Mouse (Mus musculus): Measurements from ENCODE around the gene Sarm1. TPM values are rescaled to one million over a fixed set of nuclear protein-coding genes. Genes with fewer than 3 reads are reported as not detected.

Sarm1 gene
- polyA plus RNA-seq, 1 experiment, result 0.97 TPM

DNA sequence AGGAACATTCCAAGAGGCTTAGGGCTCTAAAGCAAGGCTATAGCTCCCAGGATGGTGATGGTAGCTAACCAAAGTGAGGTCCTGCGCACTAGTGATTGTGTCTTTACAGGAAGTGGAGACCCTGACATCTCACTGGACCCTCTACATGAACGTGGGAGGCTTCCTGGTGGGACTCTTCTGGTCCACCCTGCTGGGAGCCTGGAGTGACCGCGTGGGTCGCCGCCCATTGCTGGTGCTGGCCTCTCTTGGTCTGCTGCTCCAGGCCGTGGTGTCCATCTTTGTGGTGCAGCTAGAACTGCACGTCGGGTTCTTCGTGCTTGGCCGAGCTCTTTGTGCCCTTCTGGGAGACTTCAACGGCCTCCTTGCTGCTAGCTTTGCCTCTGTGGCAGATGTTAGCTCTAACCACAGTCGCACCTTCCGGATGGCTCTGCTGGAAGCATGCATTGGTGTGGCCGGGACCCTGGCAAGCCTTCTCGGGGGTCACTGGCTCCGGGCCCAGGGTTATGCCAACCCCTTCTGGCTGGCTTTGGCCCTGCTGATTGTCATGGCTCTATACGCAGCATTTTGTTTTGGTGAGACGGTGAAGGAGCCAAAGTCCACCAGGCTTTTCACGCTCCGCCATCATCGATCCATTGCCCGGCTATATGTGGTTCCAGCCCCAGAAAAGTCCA is 31.2 kb downstream of the Sarm1 start:
- Histone ChIP-seq H3K4me3 (ENCODE audit: insufficient read depth, low read length) (peak overlapping the region; percentile 72), H3K4me1 (ENCODE audit: control insufficient read depth, insufficient read depth, low read length) (peaks cover 3% of the 10 kb centered on the region; the same call in 1 of the 2 replicates), H3K27ac (ENCODE audit: insufficient read depth, low read length) (no peak overlapping the region)
- TF ChIP-seq CTCF (IDR thresholded peaks at IDR 0.05; ENCODE audit: borderline replicate concordance, insufficient read depth, low read length) (no peak), POLR2A (IDR thresholded peaks at IDR 0.05; ENCODE audit: low read depth, low read length) (no peak)

DNA sequence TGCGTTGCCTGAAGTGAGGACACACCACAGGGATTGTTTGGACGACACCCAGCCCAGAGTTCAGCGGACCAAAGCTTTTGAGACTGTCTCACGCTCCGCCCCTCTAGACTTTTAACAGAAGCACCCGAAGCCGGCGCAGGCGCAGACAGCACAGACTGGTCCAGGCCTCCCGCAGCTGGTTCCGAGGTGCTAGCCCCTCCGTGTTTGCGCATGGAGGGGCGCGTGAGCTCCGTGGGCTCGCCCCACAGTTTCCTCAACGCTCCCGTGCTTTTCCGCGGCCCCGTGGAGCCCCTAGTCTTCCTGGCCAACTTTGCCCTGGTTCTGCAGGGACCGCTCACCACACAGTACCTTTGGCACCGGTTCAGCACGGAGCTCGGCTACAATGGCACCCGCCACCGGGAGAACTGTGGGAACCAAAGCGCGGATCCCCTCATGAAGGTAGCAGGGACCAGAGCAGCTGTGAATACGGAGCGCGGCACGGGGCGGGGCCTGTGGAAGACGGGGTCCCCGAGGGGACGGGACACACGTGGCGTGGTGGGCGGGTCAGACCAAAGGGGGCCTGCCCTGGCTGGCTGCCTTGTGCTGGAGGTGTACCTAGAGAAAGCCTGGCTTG is 31.9 kb downstream of the Sarm1 start, which contains the start of gene Slc46a1:
Gene Slc46a1, plus strand, starts transcription at position 130 of the 613 bp plus-strand sequence.
- Histone ChIP-seq H3K4me3 (ENCODE audit: insufficient read depth, low read length) (peak within 1 kb of the TSS; percentile 72), H3K4me1 (ENCODE audit: control insufficient read depth, insufficient read depth, low read length) (peaks cover 3% of the 10 kb centered on the region; the same call in 1 of the 2 replicates), H3K27ac (ENCODE audit: insufficient read depth, low read length) (peak within 1 kb of the TSS; percentile 62)
- no peak for TF ChIP-seq CTCF (IDR thresholded peaks at IDR 0.05; ENCODE audit: borderline replicate concordance, insufficient read depth, low read length)
- peak; percentile 64 for TF ChIP-seq POLR2A (IDR thresholded peaks at IDR 0.05; ENCODE audit: low read depth, low read length)

DNA sequence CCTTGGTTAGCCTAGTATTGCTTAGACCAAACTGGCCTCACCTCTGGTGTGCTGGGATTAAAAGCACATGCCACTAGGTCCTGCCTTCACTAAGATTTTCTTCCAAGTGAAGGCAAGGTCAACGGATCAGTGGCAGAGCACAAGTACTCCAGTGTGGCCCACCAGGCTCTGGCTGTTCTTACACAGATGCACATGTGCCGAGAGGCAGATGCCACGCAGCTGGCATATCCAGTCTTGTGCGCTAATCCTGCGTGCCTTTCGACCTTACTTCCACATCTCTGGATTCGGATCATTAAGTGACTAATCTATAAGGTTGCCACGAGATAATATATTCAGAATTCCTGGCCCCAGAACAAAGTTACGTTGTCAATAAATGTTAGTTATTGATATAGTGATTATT is 32.4 kb downstream of the Sarm1 start:
- Histone ChIP-seq H3K4me1 (ENCODE audit: control insufficient read depth, insufficient read depth, low read length) (peaks cover 3% of the 10 kb centered on the region; the same call in 1 of the 2 replicates), H3K27ac (ENCODE audit: insufficient read depth, low read length) (no peak overlapping the region), H3K4me3 (ENCODE audit: insufficient read depth, low read length) (no peak overlapping the region; the same call in 1 of the 2 replicates)
- no peak for TF ChIP-seq CTCF (IDR thresholded peaks at IDR 0.05; ENCODE audit: borderline replicate concordance, insufficient read depth, low read length)
- TF ChIP-seq POLR2A (IDR thresholded peaks at IDR 0.05; ENCODE audit: low read depth, low read length), result no peak

DNA sequence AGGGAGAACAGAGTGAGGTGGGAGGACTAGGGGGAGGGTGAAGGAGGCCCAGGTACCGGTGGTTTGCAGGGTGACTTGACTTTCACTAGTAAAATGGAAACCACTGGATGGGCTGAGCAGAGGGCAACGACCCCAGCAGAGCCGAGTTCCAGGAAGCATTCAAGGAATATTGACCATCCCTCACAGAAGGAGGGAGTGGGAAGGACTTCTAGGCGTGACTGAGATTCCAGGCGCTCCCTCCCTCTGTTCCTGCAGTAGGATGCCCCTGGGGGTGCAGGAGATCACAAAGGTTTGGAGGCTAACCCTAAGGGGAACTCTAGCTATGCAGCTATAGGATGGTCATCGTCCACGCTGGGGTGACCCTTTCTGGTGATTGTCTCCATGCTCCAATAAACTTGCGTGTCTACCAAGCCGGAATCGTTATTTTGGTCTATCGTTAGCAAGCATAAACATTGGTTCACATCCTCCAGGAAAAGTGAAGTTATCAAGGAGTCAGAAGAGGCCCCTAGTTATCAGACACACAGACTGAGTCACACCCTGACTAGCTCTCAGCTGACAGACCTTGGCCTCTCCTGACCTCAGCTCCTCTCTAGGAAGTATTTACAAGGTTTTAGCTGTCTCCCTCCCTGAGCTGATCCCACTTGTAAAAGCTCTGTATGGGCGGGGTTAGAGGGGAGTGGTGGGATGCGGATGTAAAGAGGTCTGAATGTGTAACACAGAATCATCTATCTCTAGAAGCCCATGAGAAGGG is 34.1 kb downstream of the Sarm1 start:
- no peak overlapping the region for H3K27ac ChIP-seq (ENCODE audit: insufficient read depth, low read length)
- H3K4me1 ChIP-seq (ENCODE audit: control insufficient read depth, insufficient read depth, low read length), result peaks cover 3% of the 10 kb centered on the region; the same call in 1 of the 2 replicates
- TF ChIP-seq POLR2A (IDR thresholded peaks at IDR 0.05; ENCODE audit: low read depth, low read length), result no peak
- TF ChIP-seq CTCF (IDR thresholded peaks at IDR 0.05; ENCODE audit: borderline replicate concordance, insufficient read depth, low read length), result no peak
- H3K4me3 ChIP-seq (ENCODE audit: insufficient read depth, low read length), result no peak overlapping the region

DNA sequence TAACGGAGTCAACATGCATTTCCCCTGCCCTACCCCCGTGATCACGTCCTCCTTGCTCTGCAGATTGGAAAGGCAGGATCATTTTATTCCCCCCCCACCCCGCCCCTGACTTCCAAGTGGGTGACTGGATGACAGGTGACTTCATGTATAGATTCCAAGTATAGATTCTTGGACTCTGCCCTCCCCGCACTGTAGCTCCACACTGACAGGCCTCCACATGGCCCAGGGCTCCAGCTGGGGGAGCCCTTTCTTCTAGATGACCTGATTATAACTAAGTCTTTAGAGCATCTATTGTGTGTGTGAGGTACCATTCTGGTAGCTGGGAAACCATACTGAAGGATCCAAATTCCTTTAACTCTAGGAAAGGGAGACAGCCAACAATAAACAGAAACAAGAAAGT is 34.9 kb downstream of the Sarm1 start:
- Histone ChIP-seq H3K4me1 (ENCODE audit: control insufficient read depth, insufficient read depth, low read length) (peaks cover 3% of the 10 kb centered on the region; the same call in 1 of the 2 replicates), H3K27ac (ENCODE audit: insufficient read depth, low read length) (no peak overlapping the region), H3K4me3 (ENCODE audit: insufficient read depth, low read length) (no peak overlapping the region)
- TF ChIP-seq CTCF (IDR thresholded peaks at IDR 0.05; ENCODE audit: borderline replicate concordance, insufficient read depth, low read length) (no peak), POLR2A (IDR thresholded peaks at IDR 0.05; ENCODE audit: low read depth, low read length) (no peak)

DNA sequence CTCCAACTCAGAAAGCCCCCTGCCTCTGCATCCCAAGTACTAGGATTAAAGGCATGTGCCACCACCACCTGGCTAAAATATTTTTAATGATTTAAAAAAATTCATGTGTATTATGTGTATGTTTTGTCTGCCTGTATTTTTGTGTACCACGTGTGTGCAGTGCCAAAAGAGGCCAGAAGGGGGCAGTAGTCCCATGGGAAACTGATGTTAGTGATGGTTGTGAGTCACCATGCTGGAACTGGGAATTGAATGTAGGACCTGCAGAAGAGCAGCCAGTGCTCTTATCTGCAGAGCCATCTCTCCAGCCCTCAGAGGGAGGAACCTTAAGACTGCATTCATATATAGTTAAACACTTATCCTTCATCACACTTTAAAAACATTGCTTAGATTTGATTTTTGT is 35.7 kb downstream of the Sarm1 start:
- no peak for TF ChIP-seq CTCF (IDR thresholded peaks at IDR 0.05; ENCODE audit: borderline replicate concordance, insufficient read depth, low read length)
- TF ChIP-seq POLR2A (IDR thresholded peaks at IDR 0.05; ENCODE audit: low read depth, low read length), result no peak
- H3K27ac ChIP-seq (ENCODE audit: insufficient read depth, low read length), result no peak overlapping the region
- peaks cover 3% of the 10 kb centered on the region; the same call in 1 of the 2 replicates for H3K4me1 ChIP-seq (ENCODE audit: control insufficient read depth, insufficient read depth, low read length)
- no peak overlapping the region for H3K4me3 ChIP-seq (ENCODE audit: insufficient read depth, low read length)

DNA sequence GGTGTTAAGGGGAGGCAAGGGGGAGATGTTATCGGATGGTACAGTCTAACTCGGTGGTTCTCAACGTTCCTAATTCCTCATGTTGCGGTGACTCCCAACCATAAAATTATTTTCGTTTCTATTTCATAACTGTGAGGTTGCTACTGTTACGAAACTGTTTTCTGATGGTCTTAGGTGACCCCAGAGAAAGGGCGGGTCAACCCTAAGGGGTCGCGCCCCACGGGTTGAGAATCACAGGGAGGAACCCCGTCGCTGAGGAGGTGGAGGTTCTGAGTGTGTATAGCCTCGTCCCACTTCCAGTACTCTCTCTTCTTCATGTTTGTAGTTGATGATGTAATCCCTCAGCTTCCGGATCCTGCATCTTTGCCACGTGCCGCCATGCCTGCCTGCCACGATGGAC is 38.8 kb downstream of the Sarm1 start:
- Histone ChIP-seq H3K4me3 (ENCODE audit: insufficient read depth, low read length) (no peak overlapping the region), H3K27ac (ENCODE audit: insufficient read depth, low read length) (no peak overlapping the region), H3K4me1 (ENCODE audit: control insufficient read depth, insufficient read depth, low read length) (no peaks in the 10 kb centered on the region)
- TF ChIP-seq POLR2A (IDR thresholded peaks at IDR 0.05; ENCODE audit: low read depth, low read length) (no peak), CTCF (IDR thresholded peaks at IDR 0.05; ENCODE audit: borderline replicate concordance, insufficient read depth, low read length) (no peak)

DNA sequence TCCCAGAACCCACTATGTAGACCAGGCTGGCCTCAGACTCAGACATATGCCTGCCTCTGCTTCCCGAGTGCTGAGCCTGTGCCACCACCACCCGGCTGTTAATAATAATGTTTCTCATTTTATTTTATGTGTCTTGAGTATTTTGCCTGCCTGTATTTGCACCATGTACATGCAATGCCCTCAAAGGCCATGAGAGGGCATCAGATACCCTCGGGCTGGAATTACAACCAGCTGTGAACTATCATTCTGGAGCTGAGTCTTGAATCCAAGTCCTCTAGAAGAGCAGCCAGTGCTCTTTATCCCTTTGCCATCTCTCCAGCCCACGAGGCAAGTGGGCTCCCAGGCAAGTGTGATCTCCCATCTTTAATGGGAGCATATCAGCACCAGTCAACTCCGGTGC is 42.2 kb downstream of the Sarm1 start:
- H3K4me3 ChIP-seq (ENCODE audit: insufficient read depth, low read length), result no peak overlapping the region
- no peaks in the 10 kb centered on the region for H3K4me1 ChIP-seq (ENCODE audit: control insufficient read depth, insufficient read depth, low read length)
- TF ChIP-seq POLR2A (IDR thresholded peaks at IDR 0.05; ENCODE audit: low read depth, low read length), result no peak
- no peak overlapping the region for H3K27ac ChIP-seq (ENCODE audit: insufficient read depth, low read length)

DNA sequence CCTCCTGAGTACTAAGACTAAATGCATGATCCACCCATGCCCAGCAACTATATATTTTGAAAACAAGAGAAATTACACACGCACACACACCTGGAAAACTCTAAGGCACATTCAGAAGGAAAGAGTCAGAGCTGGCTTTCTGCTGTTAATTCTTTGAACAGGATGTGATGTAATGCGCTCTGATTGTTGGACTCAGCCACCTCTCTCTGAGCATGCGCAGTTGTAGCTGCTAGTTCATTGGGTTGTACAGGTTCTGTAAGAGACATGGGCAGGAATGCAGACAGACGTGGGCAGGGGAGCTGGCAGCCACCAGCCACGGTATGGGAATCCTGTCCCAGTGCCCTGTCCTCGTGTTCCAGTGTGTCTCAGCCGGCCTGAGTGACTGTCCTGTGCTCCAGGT is 43.3 kb downstream of the Sarm1 start:
- TF ChIP-seq CTCF (IDR thresholded peaks at IDR 0.05; ENCODE audit: borderline replicate concordance, insufficient read depth, low read length) (no peak), POLR2A (IDR thresholded peaks at IDR 0.05; ENCODE audit: low read depth, low read length) (no peak)
- Histone ChIP-seq H3K4me1 (ENCODE audit: control insufficient read depth, insufficient read depth, low read length) (no peaks in the 10 kb centered on the region), H3K4me3 (ENCODE audit: insufficient read depth, low read length) (no peak overlapping the region), H3K27ac (ENCODE audit: insufficient read depth, low read length) (no peak overlapping the region)

DNA sequence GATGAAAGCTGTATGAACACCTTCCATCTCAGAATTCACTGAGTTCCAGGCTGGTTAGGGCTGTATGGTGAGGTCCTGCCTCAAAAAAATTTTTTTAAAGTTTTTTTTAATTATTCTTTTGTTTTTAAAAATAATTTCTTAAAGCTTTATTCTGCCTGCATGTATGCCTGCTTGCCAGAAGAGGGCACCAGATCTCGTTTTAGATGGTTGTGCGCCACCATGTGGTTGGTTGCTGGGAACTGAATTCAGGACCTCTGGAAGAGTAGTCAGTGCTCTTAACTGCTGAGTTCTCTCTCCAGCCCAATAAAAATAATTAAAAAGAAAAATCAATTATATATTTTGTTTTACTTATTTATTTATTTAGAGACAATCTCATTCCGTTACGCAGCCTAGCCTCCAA is 43.9 kb downstream of the Sarm1 start:
- H3K4me1 ChIP-seq (ENCODE audit: control insufficient read depth, insufficient read depth, low read length), result no peaks in the 10 kb centered on the region
- no peak overlapping the region for H3K27ac ChIP-seq (ENCODE audit: insufficient read depth, low read length)
- no peak overlapping the region for H3K4me3 ChIP-seq (ENCODE audit: insufficient read depth, low read length)
- TF ChIP-seq CTCF (IDR thresholded peaks at IDR 0.05; ENCODE audit: borderline replicate concordance, insufficient read depth, low read length) (peak; percentile 89), POLR2A (IDR thresholded peaks at IDR 0.05; ENCODE audit: low read depth, low read length) (no peak)

Data from embryonic fibroblast, embryonic 13.5 days (primary cell).